In the genomic region with DNA sequence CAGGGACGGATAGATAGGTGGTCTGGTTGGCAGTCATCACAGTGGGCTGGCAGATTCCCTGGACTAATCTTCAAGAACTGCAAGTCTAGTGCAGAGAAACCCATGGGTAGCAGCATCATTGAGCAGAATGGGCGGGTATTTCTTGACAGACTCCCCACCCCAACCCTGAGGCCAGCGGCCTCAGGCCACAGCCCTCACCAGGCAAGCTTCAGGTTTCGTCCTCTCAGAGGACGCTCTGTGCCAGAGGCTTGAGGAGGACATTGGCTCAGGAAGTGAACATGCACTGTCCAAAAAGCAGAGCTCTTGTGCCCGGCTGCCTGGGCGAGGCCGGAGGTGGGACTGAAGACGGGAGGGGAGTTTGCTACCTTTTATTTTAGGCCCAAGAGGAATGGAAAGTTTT, we compare ENCODE assay signal across 14 mouse cellular contexts.
"Had no signal": no experiment of that assay in that cellular context is flagged by ENCODE, and none has a peak within 500 bp of the region (broad histone marks: within the 10 kb centered on the region; RNA-seq: fewer than 3 reads in every experiment).

No protein-coding gene starts in this region.

- DNase-seq: kidney, postnatal 10 days; kidney, postnatal 36 days; layer of hippocampus, postnatal 36 days; liver, embryonic 13.5 days; lung, adult 2 months; lung, postnatal 14 days; lung, postnatal 4 days; midbrain, embryonic 14.5 days; thymus, adult 2 months; thymus, postnatal 14 days; thymus, postnatal 4 days had no signal

- H3K9ac ChIP-seq: liver, embryonic 13.5 days had no signal

- H3K36me3 ChIP-seq: liver, embryonic 13.5 days had no signal

- H3K27ac ChIP-seq: left cerebral cortex, adult 2 months; liver, embryonic 13.5 days; stomach, postnatal 0 days had no signal

- H3K9me3 ChIP-seq: liver, embryonic 13.5 days had no signal

- H3K4me1 ChIP-seq: liver, embryonic 13.5 days had no signal

- H3K4me3 ChIP-seq: left cerebral cortex, adult 2 months; liver, embryonic 13.5 days had no signal

- H3K4me2 ChIP-seq: liver, embryonic 13.5 days; midbrain, embryonic 11.5 days had no signal

- H3K27me3 ChIP-seq: liver, embryonic 13.5 days had no signal
